Mouse (Mus musculus): ENCODE results near the gene Zdhhc22.

- TF ChIP-seq CTCF (IDR thresholded peaks at IDR 0.05; ENCODE audit: extremely low read depth, insufficient read depth, insufficient read length, insufficient replicate concordance) (no peak), POLR2A (IDR thresholded peaks at IDR 0.05; ENCODE audit: low read depth, low read length) (no peak)
These were observed 29.4 kb downstream of the Zdhhc22 start for GRCm38 (mm10) chr12:86960791-86961335.

Measured in spleen, adult 2 months (tissue).